Mouse (Mus musculus) macrophage (primary cell): ENCODE measurements around the gene Lclat1. TPM values are rescaled to one million over a fixed set of nuclear protein-coding genes. Genes with fewer than 3 reads are reported as not detected.
"Not testable (repeated sequence)": the region's sequence is repeated elsewhere in the genome, so short reads cannot be mapped to it uniquely, and the experiment has no call there.

Experiments used
- H3K27ac ChIP-seq: fragments of 350-480 bp; formaldehyde crosslinking; 2 replicates; pipeline ENCODE4 v1.9.0; 2021
- H3K36me3 ChIP-seq: fragments of 350-480 bp; formaldehyde crosslinking; 2 replicates; pipeline ENCODE4 v1.9.0; 2021; ENCODE audit errors: inconsistent target
- H3K4me3 ChIP-seq: fragments of 350-480 bp; formaldehyde crosslinking; 2 replicates; pipeline ENCODE4 v1.9.0; 2021; ENCODE audit errors: inconsistent target
- H3K79me2 ChIP-seq: fragments of 350-480 bp; formaldehyde crosslinking; 2 replicates; pipeline ENCODE4 v1.9.0; 2021; ENCODE audit errors: inconsistent target
- WGBS: methylation state at CpG from one replicate; pipeline ENCODE4 v1.1.7; 2026; ENCODE audit warnings: inconsistent platforms; ENCODE audit not compliant: missing documents; 5-methylcytosine and 5-hydroxymethylcytosine counted together
- polyA plus RNA-seq: library from polyadenylated mRNA; stranded (reverse); fragments of 250-400 nt; gene quantifications from 3 replicates; pipeline ENCODE4 v1.2.4, GENCODE M21; 2018; ENCODE audit warnings: inconsistent platforms

Lclat1 gene
- polyA plus RNA-seq, 1 experiment from 2014 or later, result 21.6 TPM

- 86% methylated on average over 4 of the region's 6 CpGs for WGBS
- no peak overlapping the region for H3K27ac ChIP-seq
- H3K79me2 ChIP-seq, result no peaks in the 10 kb centered on the region
- no peaks in the 10 kb centered on the region for H3K36me3 ChIP-seq
- H3K4me3 ChIP-seq, result no peak overlapping the region
Measured at GRCm38 (mm10) chr17:73243676-73244075, 135.9 kb downstream of the Lclat1 start.

GRCm38 (mm10) chr17:73244596-73244995, 136.8 kb downstream of the Lclat1 start:
- Histone ChIP-seq H3K4me3 (no peak overlapping the region), H3K79me2 (no peaks in the 10 kb centered on the region), H3K27ac (no peak overlapping the region), H3K36me3 (no peaks in the 10 kb centered on the region)
- whole genome bisulfite sequencing, result 100% methylated on average over 2 of the region's 3 CpGs

- Histone ChIP-seq H3K36me3 (no peaks in the 10 kb centered on the region), H3K4me3 (no peak overlapping the region), H3K79me2 (no peaks in the 10 kb centered on the region), H3K27ac (no peak overlapping the region)
- WGBS, result 93% methylated on average over 13 of the region's 13 CpGs
Measured at GRCm38 (mm10) chr17:73245089-73245684, 137.4 kb downstream of the Lclat1 start.

- Histone ChIP-seq H3K4me3 (no peak overlapping the region), H3K79me2 (no peaks in the 10 kb centered on the region), H3K27ac (no peak overlapping the region), H3K36me3 (no peaks in the 10 kb centered on the region)
- WGBS, result 92% methylated on average over 3 of the region's 3 CpGs
Measured at GRCm38 (mm10) chr17:73246036-73246435, 138.3 kb downstream of the Lclat1 start.

GRCm38 (mm10) chr17:73246926-73247325, 139.1 kb downstream of the Lclat1 start:
- H3K36me3 ChIP-seq, result no peaks in the 10 kb centered on the region
- 92% methylated on average over 2 of the region's 2 CpGs for WGBS
- no peaks in the 10 kb centered on the region for H3K79me2 ChIP-seq
- no peak overlapping the region for H3K27ac ChIP-seq
- H3K4me3 ChIP-seq, result no peak overlapping the region

GRCm38 (mm10) chr17:73247758-73248157, 140.0 kb downstream of the Lclat1 start:
- Histone ChIP-seq H3K36me3 (no peaks in the 10 kb centered on the region), H3K27ac (no peak overlapping the region), H3K4me3 (no peak overlapping the region), H3K79me2 (no peaks in the 10 kb centered on the region)
- 95% methylated on average over 14 of the region's 14 CpGs for WGBS

GRCm38 (mm10) chr17:73250488-73251141, 142.8 kb downstream of the Lclat1 start:
- Histone ChIP-seq H3K36me3 (no peaks in the 10 kb centered on the region), H3K27ac (no peak overlapping the region), H3K4me3 (no peak overlapping the region), H3K79me2 (no peaks in the 10 kb centered on the region)
- WGBS, result 58% methylated on average over 3 of the region's 3 CpGs

- no peaks in the 10 kb centered on the region for H3K36me3 ChIP-seq
- WGBS, result 63% methylated on average over 8 of the region's 8 CpGs
- no peak overlapping the region for H3K4me3 ChIP-seq
- H3K27ac ChIP-seq, result no peak overlapping the region
- H3K79me2 ChIP-seq, result no peaks in the 10 kb centered on the region
Measured at GRCm38 (mm10) chr17:73251142-73251502, 143.3 kb downstream of the Lclat1 start.

GRCm38 (mm10) chr17:73251812-73252608, 144.2 kb downstream of the Lclat1 start:
- no peak overlapping the region for H3K4me3 ChIP-seq
- no peaks in the 10 kb centered on the region for H3K79me2 ChIP-seq
- 95% methylated on average over 11 of the region's 11 CpGs for WGBS
- H3K36me3 ChIP-seq, result no peaks in the 10 kb centered on the region
- H3K27ac ChIP-seq, result no peak overlapping the region

GRCm38 (mm10) chr17:73253291-73253969, 145.6 kb downstream of the Lclat1 start:
- no peak overlapping the region for H3K4me3 ChIP-seq
- H3K27ac ChIP-seq, result no peak overlapping the region
- H3K79me2 ChIP-seq, result no peaks in the 10 kb centered on the region
- 76% methylated on average over 10 of the region's 10 CpGs for WGBS
- no peaks in the 10 kb centered on the region for H3K36me3 ChIP-seq

- Histone ChIP-seq H3K79me2 (no peaks in the 10 kb centered on the region), H3K36me3 (no peaks in the 10 kb centered on the region), H3K4me3 (no peak overlapping the region), H3K27ac (no peak overlapping the region)
- 96% methylated on average over 5 of the region's 5 CpGs for WGBS
Measured at GRCm38 (mm10) chr17:73255801-73256200, 148.0 kb downstream of the Lclat1 start.

GRCm38 (mm10) chr17:73258620-73259019, 150.8 kb downstream of the Lclat1 start:
- Histone ChIP-seq H3K4me3 (no peak overlapping the region), H3K79me2 (no peaks in the 10 kb centered on the region), H3K36me3 (no peaks in the 10 kb centered on the region), H3K27ac (no peak overlapping the region)
- WGBS, result 24% methylated on average over 12 of the region's 12 CpGs

- not testable (repeated sequence) for H3K27ac ChIP-seq, H3K36me3 ChIP-seq, H3K4me3 ChIP-seq, H3K79me2 ChIP-seq
- WGBS, result 96% methylated on average over 4 of the region's 5 CpGs
Measured at GRCm38 (mm10) chr17:73259258-73259657, 151.5 kb downstream of the Lclat1 start.

- WGBS, result 100% methylated on average over 2 of the region's 2 CpGs
Measured at GRCm38 (mm10) chr17:73262558-73262957, 154.8 kb downstream of the Lclat1 start.

GRCm38 (mm10) chr17:73263077-73263501, 155.3 kb downstream of the Lclat1 start:
- WGBS, result 5% methylated on average over 8 of the region's 8 CpGs
- H3K27ac ChIP-seq, result no peak overlapping the region
- H3K36me3 ChIP-seq, result no peaks in the 10 kb centered on the region
- H3K4me3 ChIP-seq, result no peak overlapping the region
- no peaks in the 10 kb centered on the region for H3K79me2 ChIP-seq

More at GRCm38 (mm10) chr17:73262558-73262957, 154.8 kb downstream of the Lclat1 start:
- Histone ChIP-seq H3K4me3 (no peak overlapping the region), H3K36me3 (no peaks in the 10 kb centered on the region), H3K27ac (no peak overlapping the region), H3K79me2 (no peaks in the 10 kb centered on the region)
